Mouse (Mus musculus): ENCODE data around the gene Rab3a. TPM values are rescaled to one million over a fixed set of nuclear protein-coding genes. Genes with fewer than 3 reads are reported as not detected.

Gene Rab3a
- total RNA-seq, 2 experiments from 2014 or later, result 1.5 TPM; not detected in 1

GRCm38 (mm10) chr8:70770748-70771147, 16.3 kb downstream of the Rab3a start:
- ATAC-seq (replicated peaks; ENCODE audit: low FRiP score, poor library complexity, severe bottlenecking), result no peak

- ATAC-seq (replicated peaks; ENCODE audit: low FRiP score, poor library complexity, severe bottlenecking), result no peak
These were observed 16.7 kb downstream of the Rab3a start for GRCm38 (mm10) chr8:70771217-70771616.

GRCm38 (mm10) chr8:70772075-70772474, 17.6 kb downstream of the Rab3a start:
- no peak for ATAC-seq (replicated peaks; ENCODE audit: low FRiP score, poor library complexity, severe bottlenecking)

- no peak for ATAC-seq (replicated peaks; ENCODE audit: low FRiP score, poor library complexity, severe bottlenecking)
These were observed 18.4 kb downstream of the Rab3a start for GRCm38 (mm10) chr8:70772890-70773289.

- ATAC-seq (replicated peaks; ENCODE audit: low FRiP score, poor library complexity, severe bottlenecking), result no peak
These were observed 18.9 kb downstream of the Rab3a start for GRCm38 (mm10) chr8:70773410-70773809.

DNA sequence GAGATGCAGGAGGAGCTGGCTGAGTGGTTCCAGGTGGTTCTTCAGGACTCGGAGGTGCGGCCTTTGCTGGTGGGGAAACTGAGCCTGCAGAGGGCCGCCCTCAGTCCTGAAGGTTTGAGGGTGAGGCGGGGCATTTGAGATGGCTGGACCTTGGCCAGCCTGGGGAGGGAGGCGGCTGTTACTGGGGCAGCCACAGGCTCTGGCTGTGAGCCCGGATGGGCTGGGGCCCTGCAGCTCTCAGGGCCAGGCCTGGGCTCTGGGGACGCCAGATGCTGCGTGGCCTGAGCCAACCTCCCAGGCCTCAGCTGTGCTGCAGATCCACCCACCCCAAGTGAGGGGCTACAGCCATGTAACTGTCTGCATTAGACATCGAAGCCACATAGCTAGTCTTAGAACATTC, 19.4 kb downstream of the Rab3a start:
- 0 out of 2 replicates have a peak, but pooled peaks have one; percentile 12 for ATAC-seq (replicated peaks; ENCODE audit: low FRiP score, poor library complexity, severe bottlenecking)

GRCm38 (mm10) chr8:70774740-70775139, 20.3 kb downstream of the Rab3a start:
- ATAC-seq (replicated peaks; ENCODE audit: low FRiP score, poor library complexity, severe bottlenecking), result no peak

GRCm38 (mm10) chr8:70775227-70775626, 20.7 kb downstream of the Rab3a start:
- no peak for ATAC-seq (replicated peaks; ENCODE audit: low FRiP score, poor library complexity, severe bottlenecking)

DNA sequence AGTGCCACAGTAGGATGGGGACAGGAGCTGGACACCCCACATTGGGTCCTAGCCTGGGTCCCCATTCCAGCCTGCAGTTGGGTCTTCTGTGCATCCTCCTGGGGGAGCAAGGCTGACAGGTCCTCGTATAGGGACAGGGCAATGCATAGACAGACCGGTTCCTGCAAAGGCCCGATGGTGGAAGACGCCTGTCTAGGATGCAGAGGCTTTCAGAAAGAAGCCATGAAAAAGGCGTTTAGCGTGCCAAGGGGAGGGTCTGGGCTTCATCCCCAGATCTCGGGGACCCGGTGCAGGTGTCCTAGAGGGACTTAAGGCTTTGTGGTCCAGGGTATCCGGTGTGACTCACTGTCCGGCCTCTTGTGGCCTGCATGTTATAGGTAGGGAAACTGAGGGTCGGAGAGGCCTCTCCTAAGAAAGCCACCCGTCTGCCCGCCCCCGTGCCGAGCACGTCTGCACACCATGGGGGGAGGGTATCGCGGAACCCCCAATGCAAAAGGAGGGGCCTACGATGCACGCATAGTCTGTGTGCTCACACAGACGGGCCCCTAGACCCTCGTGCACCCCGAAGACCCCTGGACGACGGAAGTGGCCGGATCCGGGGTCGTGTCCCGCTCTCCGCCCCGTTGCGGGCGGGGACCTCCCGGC, 21.5 kb downstream of the Rab3a start:
- ATAC-seq (replicated peaks; ENCODE audit: low FRiP score, poor library complexity, severe bottlenecking), result no peak

GRCm38 (mm10) chr8:70776496-70777444, 22.3 kb downstream of the Rab3a start, which contains the start of gene Pik3r2:
Pik3r2 (minus strand) TSS chr8:70776713.
- peak; percentile 71 for ATAC-seq (replicated peaks; ENCODE audit: low FRiP score, poor library complexity, severe bottlenecking)

DNA sequence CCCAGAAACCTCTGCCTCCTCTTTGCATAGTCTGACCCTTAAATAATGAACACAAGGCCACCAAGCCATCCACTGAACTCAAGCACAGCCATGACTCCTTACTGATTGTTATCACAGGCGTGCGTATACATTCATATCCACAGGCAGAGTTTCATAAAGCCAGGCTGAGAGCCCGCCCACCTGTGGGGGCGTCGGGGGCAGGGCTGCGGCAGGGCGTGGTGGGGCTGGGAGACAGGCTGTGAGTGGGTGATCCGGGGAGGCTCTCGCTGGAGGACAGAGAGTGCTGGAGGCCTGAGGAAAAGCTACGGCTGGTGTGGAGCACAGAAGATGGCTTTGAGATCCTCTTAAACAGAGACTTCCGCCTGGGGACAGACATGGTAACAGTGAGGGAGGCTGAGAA, 25.6 kb downstream of the Rab3a start:
- ATAC-seq (replicated peaks; ENCODE audit: low FRiP score, poor library complexity, severe bottlenecking), result no peak

DNA sequence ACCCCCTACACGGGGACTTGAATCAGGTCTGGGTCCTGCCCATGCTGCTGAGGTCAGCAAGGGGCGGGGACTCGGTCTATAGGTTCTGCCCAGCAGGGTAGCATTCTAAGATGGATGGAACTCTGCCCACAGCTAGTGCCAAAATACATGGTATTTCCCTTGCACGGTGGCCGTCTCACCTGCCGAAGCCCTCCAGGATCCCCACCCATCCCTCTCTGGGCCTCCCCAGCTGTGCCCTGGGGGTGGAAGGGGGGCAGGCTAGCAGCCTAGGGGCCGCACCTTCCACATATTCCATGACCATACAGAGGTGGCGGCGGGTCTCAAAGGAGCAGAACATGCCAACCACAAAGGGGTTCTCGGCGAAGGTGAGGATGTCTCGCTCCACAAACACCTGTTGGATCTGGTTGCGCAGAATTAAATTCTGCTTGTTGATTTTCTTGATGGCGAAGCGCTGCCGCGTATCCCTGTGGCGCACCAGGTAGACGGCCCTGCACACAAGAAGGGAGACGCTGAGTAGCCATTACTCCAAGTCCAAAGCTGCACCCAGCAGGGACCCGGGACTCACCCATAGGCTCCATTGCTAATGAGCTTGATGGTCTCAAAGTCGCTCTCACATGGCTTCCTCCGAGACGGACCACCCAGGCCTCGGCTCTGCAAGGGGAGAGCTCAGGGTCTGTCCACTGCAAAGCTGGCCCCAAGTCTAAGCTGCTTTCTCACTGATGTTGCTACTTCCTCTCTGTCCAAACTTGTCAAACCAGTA, 32.0 kb downstream of the Rab3a start:
- ATAC-seq (replicated peaks; ENCODE audit: low FRiP score, poor library complexity, severe bottlenecking), result no peak

DNA sequence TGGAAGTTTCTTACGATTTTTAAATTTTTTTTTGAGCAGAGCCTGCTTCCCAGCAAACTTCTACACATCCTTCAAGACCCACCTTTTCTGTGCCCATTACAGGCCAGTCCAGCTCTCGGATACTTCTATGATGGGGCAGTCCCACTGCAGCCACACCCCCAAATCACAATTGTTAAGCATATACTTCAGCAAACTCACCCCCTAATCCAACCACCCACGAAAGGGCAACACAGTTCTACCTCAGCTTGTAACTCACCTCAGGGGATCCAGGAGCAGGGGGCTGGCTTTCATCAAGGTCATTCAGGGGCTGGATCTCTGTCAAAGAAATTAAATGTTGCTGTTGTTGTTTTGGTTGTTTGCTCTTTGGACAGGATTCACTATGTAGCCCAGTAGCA, 32.6 kb downstream of the Rab3a start:
- ATAC-seq (replicated peaks; ENCODE audit: low FRiP score, poor library complexity, severe bottlenecking), result no peak

DNA sequence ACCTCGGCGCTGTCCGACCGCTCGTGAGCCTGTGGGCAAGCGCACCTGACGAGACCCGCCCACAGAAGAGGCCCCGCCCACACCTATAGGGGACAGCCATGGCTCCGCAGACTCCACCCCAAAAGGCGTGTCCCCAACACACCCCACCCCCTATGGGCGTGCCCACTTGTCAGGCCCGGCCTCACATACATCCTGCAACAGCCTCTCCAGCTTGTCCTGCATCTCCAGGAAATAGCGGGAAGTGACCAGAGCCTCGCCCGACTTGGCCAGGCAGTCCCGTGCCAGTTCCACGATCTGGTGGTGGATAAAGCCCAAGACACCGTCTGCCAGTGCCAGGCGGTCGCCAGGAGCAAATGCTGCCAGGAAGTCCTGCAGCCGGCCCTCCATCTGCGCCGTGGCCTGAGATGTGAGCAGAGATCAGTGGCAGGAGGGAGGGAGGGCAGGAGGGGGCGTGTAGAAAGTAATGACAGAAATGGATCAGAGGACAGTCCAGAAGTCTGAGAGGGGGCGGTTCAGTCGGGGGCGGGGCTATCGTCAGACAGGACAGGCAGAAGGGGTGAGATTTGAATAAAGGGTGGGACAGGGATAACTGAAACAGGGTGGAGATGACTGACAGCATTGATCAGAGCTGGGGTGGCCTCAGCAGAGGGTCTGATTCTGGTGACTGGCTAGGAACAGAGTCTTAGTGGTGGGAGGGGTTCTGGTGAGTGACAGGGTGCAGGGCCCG, 33.6 kb downstream of the Rab3a start:
- ATAC-seq (replicated peaks; ENCODE audit: low FRiP score, poor library complexity, severe bottlenecking), result no peak

DNA sequence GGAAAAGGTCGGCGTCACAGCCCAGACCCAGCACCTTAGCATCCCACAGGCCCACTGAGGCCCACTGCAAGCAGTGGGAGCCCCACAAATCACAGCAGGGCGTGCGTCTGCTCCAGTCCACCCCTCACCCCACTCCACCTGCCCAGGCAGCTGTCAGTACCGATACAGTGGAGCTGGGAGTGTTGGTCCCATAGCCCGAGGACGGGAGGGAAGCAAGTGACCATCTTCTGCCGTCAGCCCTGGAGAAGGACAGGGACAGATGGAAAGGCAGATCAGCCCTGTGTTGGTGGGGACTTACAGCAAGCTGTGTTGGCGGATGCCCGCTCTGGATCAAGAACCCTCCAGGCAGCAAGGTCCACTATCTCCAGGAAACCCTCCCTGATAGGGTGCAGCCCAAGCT, 34.6 kb downstream of the Rab3a start:
- ATAC-seq (replicated peaks; ENCODE audit: low FRiP score, poor library complexity, severe bottlenecking), result no peak

GRCm38 (mm10) chr8:70790846-70791245, 36.4 kb downstream of the Rab3a start:
- no peak for ATAC-seq (replicated peaks; ENCODE audit: low FRiP score, poor library complexity, severe bottlenecking)

DNA sequence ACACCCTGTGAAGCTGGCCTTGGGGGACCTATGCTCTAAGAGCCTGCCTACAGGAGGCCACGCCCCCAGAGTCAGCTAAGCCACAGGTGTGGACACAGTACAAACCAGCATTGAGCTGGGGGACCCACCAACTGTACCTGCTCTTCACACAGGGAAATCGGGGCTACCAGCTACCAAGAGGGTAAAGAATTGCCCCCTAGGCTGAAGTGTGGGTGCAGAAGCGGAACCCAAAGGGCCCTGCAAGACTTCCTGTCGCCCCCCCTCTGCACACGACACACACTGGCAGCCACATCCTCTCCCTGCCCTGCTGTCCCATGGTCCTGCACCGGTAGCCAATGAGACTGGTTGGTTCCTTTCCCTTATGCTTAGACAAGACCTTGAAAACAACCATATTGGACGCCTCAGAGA, 36.8 kb downstream of the Rab3a start:
- 0 out of 2 replicates have a peak, but pooled peaks have one; percentile 18 for ATAC-seq (replicated peaks; ENCODE audit: low FRiP score, poor library complexity, severe bottlenecking)

GRCm38 (mm10) chr8:70791975-70792691, 37.7 kb downstream of the Rab3a start:
- peak; percentile 50 for ATAC-seq (replicated peaks; ENCODE audit: low FRiP score, poor library complexity, severe bottlenecking)

- peak; percentile 6; the same call in 1 of the 2 replicates for ATAC-seq (replicated peaks; ENCODE audit: low FRiP score, poor library complexity, severe bottlenecking)
These were observed 38.2 kb downstream of the Rab3a start for GRCm38 (mm10) chr8:70792700-70793099.
